Mouse (Mus musculus): ENCODE data around the gene Qtrt2. TPM values are rescaled to one million over a fixed set of nuclear protein-coding genes. Genes with fewer than 3 reads are reported as not detected.

The Qtrt2 gene
- polyA plus RNA-seq, 1 experiment from 2014 or later, result 29.6 TPM

Other genes starting within 250 kb of the Qtrt2 start
- gene Drd3, start 172.8 kb downstream of the Qtrt2 start, polyA plus RNA-seq (2015; fragmentation: Nextera tagmentation; extraction: Ambion mirVana), result 0.11 and 0.15 TPM in 2 replicates
- gene Ccdc191, start 37.0 kb downstream of the Qtrt2 start, polyA plus RNA-seq (2015; fragmentation: Nextera tagmentation; extraction: Ambion mirVana), result 12.7 and 16.1 TPM in 2 replicates
- gene Zdhhc23, start 53.0 kb upstream of the Qtrt2 start, polyA plus RNA-seq (2015; fragmentation: Nextera tagmentation; extraction: Ambion mirVana), result 0.76 and 1.2 TPM in 2 replicates
- 2.1 and 2.9 TPM in 2 replicates for gene Gramd1c, start 136.5 kb upstream of the Qtrt2 start, polyA plus RNA-seq (2015; fragmentation: Nextera tagmentation; extraction: Ambion mirVana)
- 63.6 and 73.3 TPM in 2 replicates for gene Atp6v1a, start 212.9 kb upstream of the Qtrt2 start, polyA plus RNA-seq (2015; fragmentation: Nextera tagmentation; extraction: Ambion mirVana)
- gene Naa50, start 213.0 kb upstream of the Qtrt2 start, polyA plus RNA-seq (2015; fragmentation: Nextera tagmentation; extraction: Ambion mirVana), result 90.4 and 95.0 TPM in 2 replicates
- gene Usf3, start 246.4 kb upstream of the Qtrt2 start, polyA plus RNA-seq (2015; fragmentation: Nextera tagmentation; extraction: Ambion mirVana), result 3.3 and 3.7 TPM in 2 replicates

Data from forebrain, embryonic 13.5 days (tissue).